Mouse (Mus musculus): ENCODE measurements around the gene Cyp4f15. TPM values are rescaled to one million over a fixed set of nuclear protein-coding genes. Genes with fewer than 3 reads are reported as not detected.
A peak's percentile ranks its signal among the peaks of the same experiment; 100 is the strongest.

Cyp4f15 gene
- not detected in 2 replicates for polyA plus RNA-seq (2015; fragmentation: Nextera tagmentation; extraction: Ambion mirVana)

DNA sequence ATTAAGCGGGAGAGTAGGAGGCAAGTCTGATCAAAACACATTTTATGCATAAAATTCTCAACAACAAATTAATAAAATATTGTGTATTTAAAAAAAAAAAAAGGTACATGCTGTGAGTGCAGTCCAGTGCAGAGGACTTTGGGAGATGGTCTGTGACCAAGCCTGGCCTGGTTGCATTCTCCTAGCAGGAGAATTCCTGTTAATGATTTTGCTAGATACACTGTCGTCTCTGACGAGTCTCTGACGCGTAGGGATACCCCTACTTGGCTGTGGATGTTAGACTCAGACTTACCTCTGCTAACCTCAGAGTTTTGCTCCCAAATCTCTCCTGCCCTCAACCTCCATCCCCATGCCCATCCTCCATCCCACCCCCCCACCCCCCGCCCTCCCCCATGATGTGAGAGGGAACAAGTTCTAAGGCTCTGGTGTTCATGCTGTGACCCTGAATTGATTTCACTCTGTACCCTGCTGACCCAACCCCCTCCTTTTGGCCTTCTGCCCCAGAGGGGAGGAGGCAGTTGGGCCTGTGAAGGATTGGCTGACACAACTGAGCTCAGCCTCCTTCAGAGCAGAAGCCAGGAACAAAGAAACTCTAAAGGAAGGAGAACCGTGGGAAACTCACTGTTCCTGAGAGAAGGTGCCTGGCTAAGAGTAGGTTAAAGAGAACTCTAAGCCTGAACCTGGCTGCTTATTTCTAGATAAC, at the start of gene Cyp4f15:
TSS of gene Cyp4f15 (plus strand) at position 580 of the 703 bp plus-strand sequence.
- H3K9me3 ChIP-seq (ENCODE audit: low read length): no peaks in the 10 kb centered on the region
- WGBS: 47% methylated on average over 7 of the region's 7 CpGs
- no peak within 1 kb of the TSS for H3K4me3 ChIP-seq (ENCODE audit: low read length)
- no peaks in the 10 kb centered on the region for H3K4me1 ChIP-seq (ENCODE audit: insufficient read depth, low read length)
- H3K27me3 ChIP-seq (ENCODE audit: insufficient read depth, low read length): no peaks in the 10 kb centered on the region
- H3K36me3 ChIP-seq (ENCODE audit: insufficient read depth, low read length): no peaks in the 10 kb centered on the region
- no peak within 1 kb of the TSS for H3K4me2 ChIP-seq (replicated peaks; ENCODE audit: low read depth, low read length)
- H3K9ac ChIP-seq (replicated peaks; ENCODE audit: low read length): no peak within 1 kb of the TSS
- H3K27ac ChIP-seq (ENCODE audit: low read length): no peak within 1 kb of the TSS
- ATAC-seq (ENCODE audit: low FRiP score, low TSS enrichment): no peak

DNA sequence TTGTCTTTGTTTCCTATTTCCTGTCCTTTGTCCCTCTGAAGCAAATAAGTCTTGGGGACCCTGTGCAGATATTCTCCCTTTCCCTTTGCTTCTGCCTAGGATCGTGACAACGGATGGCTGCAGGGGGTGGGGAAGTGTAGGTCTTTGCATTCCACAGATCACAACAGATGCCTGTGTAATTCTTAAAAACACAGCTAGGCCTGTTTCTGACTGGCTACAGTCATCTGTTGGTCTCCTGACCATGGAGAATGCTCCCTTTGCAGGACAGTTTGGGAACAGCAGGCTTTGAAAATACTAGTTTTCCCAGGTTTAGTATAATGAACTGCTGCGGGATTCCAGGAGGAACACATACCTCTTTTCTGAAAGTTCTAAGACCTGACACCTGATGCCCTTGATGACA, 49.1 kb upstream of the Cyp4f15 start:
- Histone ChIP-seq H3K27ac (ENCODE audit: low read length) (no peak overlapping the region), H3K4me2 (replicated peaks; ENCODE audit: low read depth, low read length) (no peak overlapping the region), H3K4me3 (ENCODE audit: low read length) (no peak overlapping the region), H3K36me3 (ENCODE audit: insufficient read depth, low read length) (no peaks in the 10 kb centered on the region), H3K4me1 (ENCODE audit: insufficient read depth, low read length) (0 out of 2 replicates have a peak, but pooled peaks cover 4% of the 10 kb centered on the region), H3K9ac (replicated peaks; ENCODE audit: low read length) (no peak overlapping the region), H3K9me3 (ENCODE audit: low read length) (no peaks in the 10 kb centered on the region), H3K27me3 (ENCODE audit: insufficient read depth, low read length) (no peaks in the 10 kb centered on the region)
- WGBS: 64% methylated on average over 3 of the region's 3 CpGs
- no peak for ATAC-seq (ENCODE audit: low FRiP score, low TSS enrichment)

DNA sequence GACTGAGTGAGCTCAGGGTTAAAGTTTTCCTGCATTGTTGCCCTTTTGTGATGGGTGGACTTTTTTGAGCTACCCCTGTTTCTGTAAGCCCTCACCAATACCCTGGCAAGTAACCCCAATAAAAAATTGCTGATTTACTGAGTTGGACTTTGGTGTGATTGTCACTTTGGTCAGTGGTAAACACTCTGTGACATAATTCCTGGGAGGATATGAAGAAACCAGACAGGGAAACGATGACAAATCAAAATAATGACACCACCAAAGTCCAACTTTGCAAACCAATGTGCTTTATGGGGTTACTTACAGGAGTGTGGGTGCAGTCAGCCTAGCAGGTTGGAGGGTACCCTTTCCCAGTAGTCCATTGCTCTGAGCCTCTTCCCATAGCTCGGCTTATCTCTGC, 48.3 kb upstream of the Cyp4f15 start:
- no peaks in the 10 kb centered on the region for H3K27me3 ChIP-seq (ENCODE audit: insufficient read depth, low read length)
- 0 out of 2 replicates have a peak, but pooled peaks cover 4% of the 10 kb centered on the region for H3K4me1 ChIP-seq (ENCODE audit: insufficient read depth, low read length)
- no peak overlapping the region for H3K27ac ChIP-seq (ENCODE audit: low read length)
- no peak overlapping the region for H3K9ac ChIP-seq (replicated peaks; ENCODE audit: low read length)
- 89% methylated on average over 2 of the region's 2 CpGs for WGBS
- H3K4me3 ChIP-seq (ENCODE audit: low read length): no peak overlapping the region
- H3K36me3 ChIP-seq (ENCODE audit: insufficient read depth, low read length): no peaks in the 10 kb centered on the region
- H3K4me2 ChIP-seq (replicated peaks; ENCODE audit: low read depth, low read length): no peak overlapping the region
- no peak for ATAC-seq (ENCODE audit: low FRiP score, low TSS enrichment)
- no peaks in the 10 kb centered on the region for H3K9me3 ChIP-seq (ENCODE audit: low read length)

DNA sequence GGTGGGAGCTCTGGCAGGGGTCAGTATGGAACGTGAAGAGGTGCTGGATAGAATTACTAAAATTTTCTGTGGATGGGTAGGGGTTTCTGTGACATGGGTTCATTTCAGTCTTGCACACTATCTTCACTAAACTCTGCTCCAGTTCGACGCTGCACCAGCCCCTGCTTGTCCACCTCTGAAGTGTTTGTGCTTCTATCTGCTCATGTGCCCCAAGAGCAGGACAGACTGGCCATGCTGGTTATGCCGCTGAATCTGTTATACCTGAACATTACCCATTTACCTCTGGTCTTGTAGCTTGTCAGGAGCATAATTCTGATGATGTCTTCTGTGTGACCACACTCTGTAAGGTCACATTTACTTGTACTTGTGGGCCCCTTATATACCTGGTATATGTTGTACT, 38.8 kb upstream of the Cyp4f15 start:
- no peak overlapping the region for H3K27ac ChIP-seq (ENCODE audit: low read length)
- H3K4me3 ChIP-seq (ENCODE audit: low read length): no peak overlapping the region
- WGBS: 77% methylated on average over 4 of the region's 4 CpGs
- no peak for ATAC-seq (ENCODE audit: low FRiP score, low TSS enrichment)
- no peaks in the 10 kb centered on the region for H3K36me3 ChIP-seq (ENCODE audit: insufficient read depth, low read length)
- no peak overlapping the region for H3K4me2 ChIP-seq (replicated peaks; ENCODE audit: low read depth, low read length)
- no peaks in the 10 kb centered on the region for H3K4me1 ChIP-seq (ENCODE audit: insufficient read depth, low read length)
- no peak overlapping the region for H3K9ac ChIP-seq (replicated peaks; ENCODE audit: low read length)
- H3K27me3 ChIP-seq (ENCODE audit: insufficient read depth, low read length): no peaks in the 10 kb centered on the region
- no peaks in the 10 kb centered on the region for H3K9me3 ChIP-seq (ENCODE audit: low read length)

DNA sequence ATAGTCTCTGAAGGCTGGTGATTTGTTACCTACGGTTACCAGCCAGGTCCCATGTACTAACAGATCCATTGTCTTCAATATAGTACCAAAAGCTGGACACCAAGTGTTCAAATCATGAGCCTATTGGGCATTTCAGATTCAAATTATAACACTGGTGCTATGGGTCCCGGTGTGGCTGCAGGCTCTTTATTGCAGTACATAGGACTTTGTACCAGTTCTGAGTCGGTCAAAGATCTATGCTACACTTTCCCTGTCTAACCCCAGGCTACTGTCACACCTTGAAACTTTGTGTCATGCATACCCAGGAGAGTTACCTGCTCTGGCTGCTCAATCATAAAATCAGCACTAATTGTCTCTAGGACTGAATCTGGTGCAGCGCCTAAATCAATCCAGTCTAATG, 31.6 kb upstream of the Cyp4f15 start:
- H3K9ac ChIP-seq (replicated peaks; ENCODE audit: low read length): no peak overlapping the region
- H3K4me1 ChIP-seq (ENCODE audit: insufficient read depth, low read length): no peaks in the 10 kb centered on the region
- no peaks in the 10 kb centered on the region for H3K36me3 ChIP-seq (ENCODE audit: insufficient read depth, low read length)
- no peak for ATAC-seq (ENCODE audit: low FRiP score, low TSS enrichment)
- no peaks in the 10 kb centered on the region for H3K9me3 ChIP-seq (ENCODE audit: low read length)
- H3K4me2 ChIP-seq (replicated peaks; ENCODE audit: low read depth, low read length): no peak overlapping the region
- H3K27me3 ChIP-seq (ENCODE audit: insufficient read depth, low read length): no peaks in the 10 kb centered on the region
- H3K27ac ChIP-seq (ENCODE audit: low read length): no peak overlapping the region
- WGBS: 88% methylated on average over 4 of the region's 4 CpGs
- H3K4me3 ChIP-seq (ENCODE audit: low read length): no peak overlapping the region

DNA sequence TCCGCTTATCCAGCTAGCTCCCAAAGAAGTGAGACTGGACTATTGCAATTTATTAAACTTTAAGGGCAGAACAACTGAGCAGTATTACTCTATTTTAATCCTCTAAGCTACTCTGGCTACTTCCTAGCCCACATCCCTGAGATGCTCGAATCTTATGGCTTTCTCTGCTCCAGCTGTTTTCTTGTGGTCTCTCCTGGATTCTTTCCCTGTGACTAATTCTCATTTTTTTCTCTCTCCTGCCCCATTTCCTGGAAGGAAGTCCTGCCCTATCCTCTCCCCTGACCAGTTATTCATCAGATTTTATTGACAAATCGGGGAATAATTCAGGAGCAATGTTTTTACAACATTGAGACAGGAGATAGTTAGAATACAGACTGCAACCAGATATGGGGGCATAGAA, 28.4 kb upstream of the Cyp4f15 start:
- H3K27ac ChIP-seq (ENCODE audit: low read length): no peak overlapping the region
- H3K4me1 ChIP-seq (ENCODE audit: insufficient read depth, low read length): no peaks in the 10 kb centered on the region
- H3K4me3 ChIP-seq (ENCODE audit: low read length): no peak overlapping the region
- no peaks in the 10 kb centered on the region for H3K36me3 ChIP-seq (ENCODE audit: insufficient read depth, low read length)
- no peaks in the 10 kb centered on the region for H3K27me3 ChIP-seq (ENCODE audit: insufficient read depth, low read length)
- H3K9ac ChIP-seq (replicated peaks; ENCODE audit: low read length): no peak overlapping the region
- H3K4me2 ChIP-seq (replicated peaks; ENCODE audit: low read depth, low read length): no peak overlapping the region
- ATAC-seq (ENCODE audit: low FRiP score, low TSS enrichment): no peak
- 75% methylated on average over 3 of the region's 3 CpGs for WGBS
- H3K9me3 ChIP-seq (ENCODE audit: low read length): no peaks in the 10 kb centered on the region

DNA sequence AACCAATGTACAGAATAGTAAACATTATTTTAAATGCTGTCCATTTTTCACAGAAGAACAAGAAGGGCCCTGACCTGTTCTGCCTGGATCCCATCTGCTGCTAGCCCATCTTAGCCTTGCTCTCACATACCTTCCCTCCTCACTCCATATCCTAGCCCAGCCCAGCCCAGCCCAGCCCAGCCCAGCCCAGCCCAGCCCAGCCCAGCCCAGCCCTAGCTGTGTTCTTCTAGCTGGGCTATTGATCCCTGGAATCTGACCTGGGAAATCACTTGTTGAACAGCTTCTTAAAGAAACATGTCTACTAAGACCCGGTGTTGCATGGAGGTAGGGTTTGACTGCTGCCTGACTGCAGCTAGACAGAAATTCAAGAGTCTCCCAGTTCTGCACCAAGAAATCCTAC, 27.2 kb upstream of the Cyp4f15 start:
- WGBS: 55% methylated on average over 1 of the region's 1 CpGs
- Histone ChIP-seq H3K27me3 (ENCODE audit: insufficient read depth, low read length) (no peaks in the 10 kb centered on the region), H3K4me2 (replicated peaks; ENCODE audit: low read depth, low read length) (no peak overlapping the region), H3K4me3 (ENCODE audit: low read length) (no peak overlapping the region), H3K4me1 (ENCODE audit: insufficient read depth, low read length) (no peaks in the 10 kb centered on the region), H3K27ac (ENCODE audit: low read length) (no peak overlapping the region), H3K36me3 (ENCODE audit: insufficient read depth, low read length) (no peaks in the 10 kb centered on the region), H3K9me3 (ENCODE audit: low read length) (no peaks in the 10 kb centered on the region), H3K9ac (replicated peaks; ENCODE audit: low read length) (no peak overlapping the region)
- no peak for ATAC-seq (ENCODE audit: low FRiP score, low TSS enrichment)

DNA sequence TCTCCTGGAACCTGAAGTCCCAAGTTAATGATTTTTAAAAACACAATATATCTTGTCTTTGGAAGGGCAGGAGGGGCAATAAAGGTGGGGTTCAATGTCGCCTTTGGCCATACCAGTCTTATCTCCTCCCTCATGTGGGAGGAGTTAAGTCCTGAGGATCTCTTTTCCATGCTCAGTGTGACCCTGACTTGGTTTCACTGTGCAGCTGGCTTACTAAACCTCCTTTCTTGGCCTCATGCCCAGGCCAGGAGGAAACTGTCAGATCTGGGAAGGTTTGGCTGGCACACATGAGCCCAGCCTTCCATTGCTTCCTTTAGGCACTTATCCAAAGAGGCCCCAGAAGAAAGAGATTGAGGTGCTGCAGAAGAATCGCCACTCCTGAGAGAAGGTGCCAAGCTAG, 26.7 kb upstream of the Cyp4f15 start, which contains the start of gene Cyp4f40:
TSS of gene Cyp4f40 (plus strand) at position 189 of the 400 bp plus-strand sequence.
- Histone ChIP-seq H3K4me1 (ENCODE audit: insufficient read depth, low read length) (no peaks in the 10 kb centered on the region), H3K9ac (replicated peaks; ENCODE audit: low read length) (no peak within 1 kb of the TSS), H3K27me3 (ENCODE audit: insufficient read depth, low read length) (no peaks in the 10 kb centered on the region), H3K9me3 (ENCODE audit: low read length) (no peaks in the 10 kb centered on the region), H3K36me3 (ENCODE audit: insufficient read depth, low read length) (no peaks in the 10 kb centered on the region), H3K4me2 (replicated peaks; ENCODE audit: low read depth, low read length) (no peak within 1 kb of the TSS), H3K4me3 (ENCODE audit: low read length) (no peak within 1 kb of the TSS), H3K27ac (ENCODE audit: low read length) (no peak within 1 kb of the TSS)
- 54% methylated on average over 2 of the region's 2 CpGs for WGBS
- no peak for ATAC-seq (ENCODE audit: low FRiP score, low TSS enrichment)

DNA sequence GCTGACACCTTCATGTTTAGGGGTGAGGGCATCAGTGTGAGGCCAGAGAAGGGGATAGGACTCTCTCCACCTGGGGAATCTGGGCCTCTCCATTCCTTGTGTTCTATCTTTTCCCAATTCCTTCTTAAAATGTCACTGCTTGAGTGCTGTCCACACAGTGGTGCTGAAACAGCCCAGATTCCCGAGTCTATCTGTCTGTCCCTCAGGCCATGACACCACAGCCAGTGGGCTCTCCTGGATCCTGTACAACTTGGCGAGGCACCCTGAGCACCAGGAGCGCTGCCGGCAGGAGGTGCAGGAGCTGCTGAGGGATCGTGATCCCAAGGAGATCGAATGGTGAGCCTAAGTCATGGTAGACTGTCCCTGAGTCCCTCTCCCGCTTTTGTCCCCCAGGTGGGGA, 11.5 kb upstream of the Cyp4f15 start:
- WGBS: 67% methylated on average over 7 of the region's 7 CpGs
- Histone ChIP-seq H3K36me3 (ENCODE audit: insufficient read depth, low read length) (no peaks in the 10 kb centered on the region), H3K27me3 (ENCODE audit: insufficient read depth, low read length) (no peaks in the 10 kb centered on the region), H3K27ac (ENCODE audit: low read length) (no peak overlapping the region), H3K9me3 (ENCODE audit: low read length) (no peaks in the 10 kb centered on the region), H3K4me1 (ENCODE audit: insufficient read depth, low read length) (no peaks in the 10 kb centered on the region), H3K4me3 (ENCODE audit: low read length) (no peak overlapping the region), H3K4me2 (replicated peaks; ENCODE audit: low read depth, low read length) (no peak overlapping the region), H3K9ac (replicated peaks; ENCODE audit: low read length) (no peak overlapping the region)
- no peak for ATAC-seq (ENCODE audit: low FRiP score, low TSS enrichment)

DNA sequence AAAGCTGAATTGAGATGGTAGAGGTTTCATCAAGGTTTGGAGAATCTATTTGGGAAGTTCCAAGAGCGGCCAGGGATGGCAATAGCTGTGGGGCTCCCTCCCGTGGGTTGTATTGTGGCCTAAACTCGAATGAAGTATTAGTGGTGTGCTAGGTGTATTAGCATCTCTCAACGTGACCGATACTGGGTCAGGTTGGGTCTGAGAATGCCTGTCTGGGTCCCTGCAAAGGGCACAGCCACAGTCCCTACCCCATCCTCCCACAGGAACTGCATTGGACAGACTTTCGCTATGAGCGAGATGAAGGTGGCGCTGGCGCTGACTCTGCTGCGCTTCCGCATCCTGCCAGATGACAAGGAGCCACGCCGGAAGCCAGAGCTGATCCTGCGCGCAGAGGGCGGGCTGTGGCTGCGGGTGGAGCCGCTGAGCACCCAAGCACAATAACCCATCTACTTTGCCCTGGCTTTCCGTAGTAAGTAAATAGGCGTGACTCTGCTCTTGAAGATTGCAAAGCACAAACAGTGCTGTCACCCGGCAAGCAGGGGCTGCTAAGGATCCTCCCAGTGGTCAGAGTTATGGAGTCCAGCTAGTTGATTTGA, 9.3 kb upstream of the Cyp4f15 start:
- Histone ChIP-seq H3K36me3 (ENCODE audit: insufficient read depth, low read length) (no peaks in the 10 kb centered on the region), H3K4me2 (replicated peaks; ENCODE audit: low read depth, low read length) (0 out of 2 replicates have a peak overlapping the region, but pooled peaks have one; percentile 17), H3K9me3 (ENCODE audit: low read length) (no peaks in the 10 kb centered on the region), H3K4me3 (ENCODE audit: low read length) (no peak overlapping the region), H3K4me1 (ENCODE audit: insufficient read depth, low read length) (no peaks in the 10 kb centered on the region), H3K9ac (replicated peaks; ENCODE audit: low read length) (no peak overlapping the region), H3K27ac (ENCODE audit: low read length) (no peak overlapping the region), H3K27me3 (ENCODE audit: insufficient read depth, low read length) (no peaks in the 10 kb centered on the region)
- ATAC-seq (ENCODE audit: low FRiP score, low TSS enrichment): no peak
- WGBS: 44% methylated on average over 21 of the region's 21 CpGs

All from kidney, embryonic 16.5 days (tissue).